Mouse (Mus musculus): Measurements from ENCODE around the gene Cplx1.

The Cplx1 gene

GRCm38 (mm10) chr5:108549489-108550206 lies at the start of gene Cplx1:
TSS of gene Cplx1 (minus strand) at chr5:108550024.
- peak; percentile 77 for DNase-seq (ENCODE audit: low spot score)

GRCm38 (mm10) chr5:108581361-108581891 lies 31.6 kb upstream of the Cplx1 start:
- no peak for DNase-seq (ENCODE audit: low spot score)

DNA sequence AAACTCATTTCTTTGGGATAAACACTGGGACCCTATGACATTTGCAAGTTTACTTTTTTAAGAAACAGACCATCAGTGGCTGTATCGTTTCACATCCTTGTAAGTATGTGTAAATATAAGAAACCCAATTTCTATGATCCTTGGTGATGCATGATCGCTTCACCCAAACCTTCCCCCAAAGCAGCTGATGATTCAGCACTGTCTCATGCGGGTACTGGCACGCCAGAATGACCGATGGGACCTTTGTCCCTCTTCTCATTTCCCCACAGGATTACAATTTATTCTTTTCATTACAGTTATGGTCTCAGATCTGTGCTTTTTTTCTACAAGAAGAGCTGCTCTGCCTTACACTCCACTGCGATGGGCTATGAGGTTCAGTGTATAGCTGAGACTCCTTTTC lies 23.2 kb upstream of the Cplx1 start:
- DNase-seq (ENCODE audit: low spot score) = no peak

DNA sequence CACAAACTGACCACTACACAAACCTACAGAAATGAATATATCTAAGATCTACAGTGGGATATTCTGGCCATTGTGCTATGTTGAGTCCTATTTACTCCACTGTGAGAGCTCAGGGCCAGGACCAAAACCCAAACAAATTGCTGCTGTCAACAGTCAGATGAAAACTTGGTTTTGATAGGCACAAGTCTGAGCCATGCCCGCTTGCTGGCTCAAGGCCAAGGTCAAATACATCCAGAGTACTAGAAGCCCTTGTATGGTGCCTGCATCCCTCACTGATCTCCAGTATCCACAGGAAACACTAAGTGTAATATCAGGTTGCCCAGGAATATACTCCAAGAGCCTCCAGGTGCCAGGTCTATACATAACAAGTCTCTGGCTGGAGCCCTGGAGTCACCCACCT lies 21.2 kb upstream of the Cplx1 start:
- DNase-seq (ENCODE audit: low spot score) = peak; percentile 40

- no peak for DNase-seq (ENCODE audit: low spot score)
Observed at GRCm38 (mm10) chr5:108567104-108567503, 17.3 kb upstream of the Cplx1 start.

- DNase-seq (ENCODE audit: low spot score) = no peak
Observed at GRCm38 (mm10) chr5:108566523-108566922, 16.7 kb upstream of the Cplx1 start.

DNA sequence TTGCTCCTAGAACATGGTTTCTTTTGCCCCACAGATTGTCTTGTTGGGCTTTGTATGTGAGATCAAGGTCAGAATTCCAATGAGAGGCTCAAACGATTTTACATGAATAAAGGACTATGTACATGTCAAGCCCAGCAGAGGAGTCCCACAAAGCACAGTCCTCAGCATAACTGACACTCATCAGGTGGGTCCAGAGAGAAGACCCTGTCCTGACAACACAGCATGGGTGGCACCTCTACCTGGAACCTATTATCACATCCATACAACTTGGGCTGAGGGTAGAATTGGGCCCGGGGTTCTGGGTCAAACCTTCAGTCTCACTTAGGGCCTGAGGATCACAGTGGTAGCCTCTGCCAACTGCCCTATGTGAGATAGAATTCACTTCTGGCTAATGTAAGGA lies 15.6 kb upstream of the Cplx1 start:
- DNase-seq (ENCODE audit: low spot score) = no peak

DNA sequence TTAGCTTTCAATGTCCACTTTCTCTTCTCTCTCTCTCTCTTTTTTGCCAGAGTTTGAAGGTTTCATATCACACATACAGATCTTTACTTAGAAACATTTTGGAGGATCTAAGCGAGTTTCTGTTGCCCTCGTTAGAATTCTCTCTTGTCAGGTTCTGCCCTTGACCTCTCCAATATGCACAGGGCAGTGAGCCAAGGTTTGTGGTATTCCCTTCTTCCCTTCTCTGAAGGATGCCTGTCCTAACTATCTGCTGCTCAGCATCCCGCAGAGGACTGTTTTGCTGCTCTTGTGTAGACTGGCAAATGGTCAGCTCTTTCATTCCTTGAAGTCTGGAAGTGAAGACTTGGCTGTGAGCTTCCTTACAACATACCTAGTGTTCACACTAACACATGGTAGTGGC lies 14.5 kb upstream of the Cplx1 start:
- DNase-seq (ENCODE audit: low spot score) = no peak

- DNase-seq (ENCODE audit: low spot score) = no peak
Observed at GRCm38 (mm10) chr5:108562483-108562882, 12.7 kb upstream of the Cplx1 start.

GRCm38 (mm10) chr5:108556986-108557385 lies 7.2 kb upstream of the Cplx1 start:
- no peak for DNase-seq (ENCODE audit: low spot score)

DNA sequence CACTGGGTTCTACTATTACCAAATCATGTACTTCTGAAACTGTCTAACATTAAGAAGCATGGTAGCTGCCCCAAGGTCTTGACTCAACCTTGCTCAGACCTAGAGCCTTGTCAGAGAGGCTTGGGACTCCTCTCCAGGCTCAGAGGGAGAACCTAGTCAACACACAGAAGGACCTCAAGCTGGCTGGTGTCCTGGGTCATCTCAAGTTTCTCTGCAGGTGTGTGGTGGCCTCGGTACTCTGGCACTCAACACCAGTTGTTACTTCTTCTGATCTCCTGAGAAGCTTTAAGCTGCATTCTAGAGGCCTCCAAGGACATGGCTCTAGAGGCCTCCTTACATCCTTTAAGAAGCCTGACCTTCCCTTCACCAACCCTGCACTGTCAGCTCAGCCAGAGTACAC lies 4.2 kb upstream of the Cplx1 start:
- DNase-seq (ENCODE audit: low spot score) = no peak

- DNase-seq (ENCODE audit: low spot score) = no peak
Observed at GRCm38 (mm10) chr5:108550207-108550594, 377 bp upstream of the Cplx1 start.

DNA sequence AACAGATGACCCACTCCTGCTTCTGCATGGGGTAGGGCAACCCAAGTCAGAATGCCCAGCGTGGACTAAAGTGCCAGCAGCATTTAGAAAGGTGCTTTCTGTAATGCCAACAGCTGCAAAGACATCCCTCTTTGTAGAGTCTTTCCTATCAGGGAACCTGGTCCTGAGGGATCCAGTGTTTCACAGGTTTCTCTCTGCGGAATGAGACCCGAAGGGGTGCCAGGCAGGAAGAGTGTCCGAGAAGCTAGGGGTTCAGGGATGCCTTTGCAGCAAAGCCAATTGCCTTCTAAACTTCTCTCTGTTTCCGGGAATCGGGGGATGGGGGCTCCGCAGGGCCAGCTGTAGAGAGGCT lies 711 bp downstream of the Cplx1 start:
- DNase-seq (ENCODE audit: low spot score) = no peak

DNA sequence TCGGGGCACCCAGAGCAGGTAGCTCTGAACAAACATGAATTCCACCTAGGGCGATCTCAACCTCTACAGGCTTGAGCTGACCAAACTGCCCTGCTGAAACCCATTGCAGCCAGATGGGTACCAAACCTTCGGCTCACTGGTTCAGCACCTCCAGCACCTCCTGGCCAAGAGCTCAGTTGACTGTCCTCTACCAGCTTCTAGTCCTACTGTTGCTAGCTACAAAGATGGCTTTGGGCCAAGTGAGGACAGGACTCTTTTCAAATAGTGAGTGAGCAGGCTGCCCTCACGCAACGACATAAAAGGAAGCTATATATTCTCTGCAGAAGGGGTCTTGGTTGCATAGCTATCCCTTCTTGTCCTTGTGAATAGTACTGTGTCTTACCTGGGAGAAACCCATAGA lies 2.2 kb downstream of the Cplx1 start:
- DNase-seq (ENCODE audit: low spot score) = no peak

- no peak for DNase-seq (ENCODE audit: low spot score)
Observed at GRCm38 (mm10) chr5:108543516-108544291, 6.1 kb downstream of the Cplx1 start.

DNA sequence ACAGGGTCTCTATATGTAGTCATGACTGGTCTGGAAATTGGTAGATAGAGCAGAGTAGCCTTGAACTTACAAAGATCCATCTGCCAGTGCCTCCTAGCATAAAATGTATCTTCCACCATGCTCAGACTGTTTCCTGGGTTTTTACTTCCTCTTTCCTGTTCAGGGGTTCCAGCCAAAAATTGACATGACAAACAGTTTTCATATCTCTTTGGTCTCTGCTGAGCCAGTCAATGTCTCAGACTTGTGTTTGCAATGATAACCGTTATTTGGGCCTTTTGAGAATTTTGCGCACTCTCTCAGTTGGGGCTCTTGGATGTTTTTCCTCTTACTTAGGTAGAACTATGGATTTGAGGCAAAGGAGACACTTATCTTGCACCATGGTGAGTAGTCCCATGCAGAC lies 15.6 kb downstream of the Cplx1 start:
- DNase-seq (ENCODE audit: low spot score) = no peak

DNA sequence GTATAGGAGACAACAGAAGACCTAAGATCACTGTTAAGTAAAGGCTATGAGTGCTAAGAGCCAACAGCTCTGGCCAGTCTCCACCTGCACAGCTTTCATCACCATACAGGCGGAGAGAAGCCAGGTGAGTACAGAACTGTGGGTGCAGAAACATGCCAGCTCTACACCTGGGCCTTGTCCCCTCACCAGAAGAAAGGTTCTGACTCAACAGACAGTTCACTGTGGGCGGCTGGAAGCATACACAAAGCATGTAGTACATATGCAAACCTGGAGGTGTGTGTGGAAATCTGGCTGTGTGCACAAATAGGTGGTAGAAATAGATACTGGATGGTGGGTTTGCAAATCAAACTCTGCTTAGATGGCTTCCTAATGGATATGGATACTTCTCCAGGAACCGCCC lies 27.2 kb downstream of the Cplx1 start:
- DNase-seq (ENCODE audit: low spot score) = no peak

DNA sequence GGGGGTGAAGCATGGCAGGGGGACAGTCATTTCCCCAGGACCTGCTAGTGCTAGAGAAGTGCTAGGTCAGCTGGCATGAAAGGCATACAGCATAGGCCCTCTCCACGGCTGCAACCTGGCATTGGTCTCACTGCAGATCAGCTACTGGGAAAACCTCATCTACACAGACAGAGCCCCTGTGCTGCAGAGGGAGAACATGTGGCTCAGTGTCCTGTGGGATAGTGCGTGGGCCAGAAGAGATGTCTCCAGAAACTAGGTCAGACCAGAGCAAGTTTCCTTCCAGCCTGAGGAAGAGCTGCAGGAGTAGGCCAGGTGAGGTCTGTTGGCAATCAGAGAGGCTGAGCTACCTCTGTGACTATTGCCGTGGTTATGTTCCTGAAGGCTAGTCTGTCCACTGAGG lies 27.9 kb downstream of the Cplx1 start:
- DNase-seq (ENCODE audit: low spot score) = no peak

DNA sequence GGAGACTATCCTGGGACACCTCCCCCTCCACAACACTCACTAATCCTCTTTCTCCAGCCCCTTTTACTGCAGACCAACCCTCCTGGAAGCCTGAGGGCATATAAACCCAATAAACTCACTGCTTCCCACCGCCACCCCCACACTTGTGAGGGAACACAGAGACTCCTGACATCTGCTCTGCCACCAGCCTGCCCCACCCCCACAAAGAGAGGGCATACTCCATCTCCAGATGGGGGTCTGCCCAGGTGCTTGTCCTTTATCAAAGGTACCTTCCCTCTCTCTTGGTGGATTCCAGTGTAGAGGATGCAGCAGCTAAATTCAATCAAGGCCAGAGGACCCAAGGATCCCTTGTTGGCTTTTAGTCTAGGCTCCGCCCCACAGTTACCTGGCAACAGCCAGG lies 28.8 kb downstream of the Cplx1 start:
- DNase-seq (ENCODE audit: low spot score) = no peak

DNA sequence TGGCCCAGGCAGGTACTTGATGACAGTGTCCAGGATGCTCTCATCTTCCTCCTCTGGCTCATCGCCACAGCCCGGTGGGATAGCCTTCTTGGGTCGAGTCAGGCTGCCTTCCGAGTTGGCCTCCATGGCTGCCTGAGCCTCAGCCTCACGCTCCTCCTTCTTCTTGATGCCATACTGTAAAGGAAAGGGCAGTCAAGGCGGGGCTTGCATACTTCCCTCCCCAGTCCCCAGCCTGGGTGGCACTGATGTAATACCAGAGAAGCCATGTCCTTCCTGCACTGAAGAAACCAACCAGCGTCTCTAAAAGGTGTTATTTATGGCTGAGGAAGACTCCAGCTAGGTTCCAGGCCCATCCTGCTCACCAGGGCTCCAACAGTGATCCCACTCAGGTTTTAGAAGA lies 29.7 kb downstream of the Cplx1 start:
- no peak for DNase-seq (ENCODE audit: low spot score)

GRCm38 (mm10) chr5:108518951-108519350 lies 30.9 kb downstream of the Cplx1 start:
- DNase-seq (ENCODE audit: low spot score) = no peak

DNA sequence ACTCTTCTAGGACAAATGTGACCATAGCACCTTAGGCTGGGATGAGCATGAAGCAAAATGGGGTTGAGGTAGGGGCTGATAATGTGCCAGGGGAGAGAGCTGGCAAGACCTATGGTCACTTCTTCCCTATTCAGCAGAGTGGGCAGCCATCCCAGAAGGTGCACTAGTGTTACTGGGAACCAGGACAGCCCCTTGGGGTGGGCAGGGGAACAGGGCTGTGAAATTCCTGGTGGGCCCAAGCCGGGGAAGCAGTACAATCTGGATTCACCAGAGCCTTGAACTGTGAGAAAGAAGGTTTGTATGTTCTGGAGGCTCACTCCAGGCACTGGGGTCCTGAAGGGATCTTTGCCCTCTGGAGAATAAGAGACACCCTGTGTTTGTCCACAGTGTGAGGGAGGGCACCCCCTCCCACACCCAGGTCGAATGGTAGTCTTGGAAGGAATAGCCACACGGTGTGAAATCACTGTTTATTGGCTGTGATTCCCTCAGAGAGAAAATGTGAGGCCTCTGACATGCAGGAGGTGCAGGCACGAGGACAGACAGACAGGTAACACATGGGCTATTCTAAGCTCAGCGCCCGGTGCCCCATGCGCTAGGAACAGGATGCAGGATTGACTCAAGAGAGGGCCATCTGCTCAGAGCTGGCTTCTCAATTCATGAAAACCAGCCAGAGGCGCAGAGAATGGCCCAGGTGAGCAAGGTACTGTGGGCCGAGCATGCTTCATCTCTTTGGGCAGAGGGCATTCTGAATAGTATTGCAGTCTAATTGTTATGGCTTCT lies 31.5 kb downstream of the Cplx1 start:
- no peak for DNase-seq (ENCODE audit: low spot score)

- DNase-seq (ENCODE audit: low spot score) = no peak
Observed at GRCm38 (mm10) chr5:108516655-108517054, 33.2 kb downstream of the Cplx1 start.

Measured in ovary, postnatal 36 days (tissue).